Mouse (Mus musculus): ENCODE measurements around the gene Fam151b.

DNA sequence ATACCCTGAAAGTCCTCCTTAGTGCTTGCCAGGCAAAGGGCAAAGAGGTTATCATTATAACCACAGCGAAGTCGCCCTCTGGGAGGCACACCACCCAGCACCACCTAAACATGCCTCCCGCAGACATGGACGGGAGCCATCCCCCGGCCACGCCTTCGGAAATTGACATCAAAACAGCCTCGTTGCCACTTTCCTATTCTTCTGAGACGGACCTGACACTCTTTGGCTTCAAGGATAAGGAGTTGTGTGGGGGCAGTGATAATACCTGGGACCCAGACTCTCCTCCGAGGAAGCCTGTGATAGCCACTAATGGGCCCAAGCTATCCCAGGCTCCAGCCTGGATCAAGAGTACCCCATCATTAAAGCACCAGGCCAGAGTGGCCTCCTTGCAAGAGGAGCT, 45.2 kb downstream of the Fam151b start:
- TF ChIP-seq CTCF (IDR thresholded peaks at IDR 0.05; ENCODE audit: low read depth) = no peak
- no peak for TF ChIP-seq EP300 (IDR thresholded peaks at IDR 0.05; ENCODE audit: low read depth)
